Mouse (Mus musculus) cerebellum, adult 9-10 months (tissue): ENCODE results near the gene Arhgap29.

Source experiments
- DNase-seq: peaks from one replicate; pipeline ENCODE4 v3.0.0; 2022

Gene Arhgap29

DNA sequence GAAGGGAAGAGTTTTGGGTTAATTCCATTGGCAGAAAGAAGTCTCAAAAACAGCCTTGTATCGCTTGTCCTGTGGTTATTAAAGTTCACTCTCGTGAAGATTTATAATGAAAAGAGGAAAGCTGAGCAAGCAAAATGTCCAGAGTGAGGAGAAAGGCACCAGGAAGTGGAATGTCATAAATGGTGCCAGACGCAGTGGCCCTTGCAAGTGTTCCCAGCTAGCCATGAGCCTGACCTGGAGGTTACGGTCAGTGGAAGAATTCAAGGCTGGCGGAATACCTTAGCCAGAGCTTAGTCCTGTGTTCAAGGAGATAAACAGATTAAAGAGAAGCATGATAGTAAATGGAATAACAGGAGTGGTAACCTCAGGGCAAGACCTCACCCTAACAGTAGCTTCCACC is 66.8 kb downstream of the Arhgap29 start:
- DNase-seq: no peak

DNA sequence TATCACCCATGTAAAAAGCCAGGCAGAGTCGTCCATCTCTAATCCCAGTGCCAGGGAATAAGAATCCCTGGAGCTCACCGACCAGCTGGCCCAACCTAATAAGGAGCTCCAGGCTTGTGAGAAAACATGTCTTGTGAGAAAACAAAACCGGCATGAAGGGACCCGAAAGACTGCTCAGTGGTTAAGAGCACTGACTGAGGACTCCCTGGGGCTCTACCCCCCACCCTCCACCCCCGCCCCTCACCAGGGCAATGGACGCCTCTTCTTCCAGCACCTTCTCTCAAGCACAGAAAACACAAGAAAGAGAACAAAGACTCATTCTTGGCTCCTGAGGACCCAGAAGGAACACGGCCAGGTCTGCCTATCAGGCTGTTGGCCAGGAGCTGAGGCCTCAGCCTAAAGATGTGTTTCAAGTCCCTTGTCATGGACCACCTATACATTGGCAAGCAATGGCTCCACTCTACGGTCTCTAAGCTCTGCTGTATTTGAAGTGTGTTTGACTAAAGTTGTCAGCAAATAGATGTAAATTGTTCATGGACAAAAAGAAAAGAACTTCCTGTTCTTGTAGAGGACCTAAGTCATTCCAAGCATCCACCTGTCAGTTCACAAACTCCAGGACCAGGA is 68.8 kb downstream of the Arhgap29 start:
- DNase-seq: no peak

DNA sequence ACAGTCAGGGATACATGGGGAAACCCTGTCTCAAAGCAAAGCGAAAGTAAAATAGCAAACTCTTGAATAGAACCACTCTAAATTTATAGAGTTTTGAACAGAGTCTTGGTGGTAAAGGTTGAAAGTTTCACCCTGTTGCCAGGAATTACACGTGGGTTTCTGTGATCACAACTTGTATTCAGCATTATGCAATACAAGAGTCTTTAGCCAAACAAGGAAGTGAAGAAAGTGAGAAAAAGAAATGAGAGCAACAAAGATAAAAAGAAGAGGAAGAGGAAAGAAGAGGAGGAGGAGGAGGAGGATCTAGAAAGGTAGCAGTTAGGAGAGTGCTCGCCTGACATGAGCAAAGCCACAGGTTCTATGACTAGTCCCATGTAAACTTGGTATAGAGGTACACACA is 70.0 kb downstream of the Arhgap29 start:
- no peak for DNase-seq

DNA sequence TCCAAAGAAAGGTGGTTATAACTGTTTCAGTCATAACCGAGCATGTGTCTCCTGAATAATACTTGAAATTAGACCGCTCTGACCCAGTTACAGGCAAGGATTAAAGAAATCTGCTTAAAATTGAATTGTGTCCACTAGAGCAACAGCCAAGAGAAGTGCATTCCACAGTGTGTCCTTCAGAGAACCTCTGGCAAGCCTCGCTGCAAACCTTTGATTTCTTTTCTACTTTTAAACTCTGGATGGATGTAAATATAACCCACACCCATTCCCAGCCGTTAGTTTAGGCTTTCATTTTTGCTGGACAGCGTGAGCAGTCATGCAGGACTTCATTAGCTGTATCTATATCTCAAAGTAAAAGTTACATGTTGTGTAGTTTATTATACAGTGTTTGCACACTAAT is 74.3 kb downstream of the Arhgap29 start:
- no peak for DNase-seq

DNA sequence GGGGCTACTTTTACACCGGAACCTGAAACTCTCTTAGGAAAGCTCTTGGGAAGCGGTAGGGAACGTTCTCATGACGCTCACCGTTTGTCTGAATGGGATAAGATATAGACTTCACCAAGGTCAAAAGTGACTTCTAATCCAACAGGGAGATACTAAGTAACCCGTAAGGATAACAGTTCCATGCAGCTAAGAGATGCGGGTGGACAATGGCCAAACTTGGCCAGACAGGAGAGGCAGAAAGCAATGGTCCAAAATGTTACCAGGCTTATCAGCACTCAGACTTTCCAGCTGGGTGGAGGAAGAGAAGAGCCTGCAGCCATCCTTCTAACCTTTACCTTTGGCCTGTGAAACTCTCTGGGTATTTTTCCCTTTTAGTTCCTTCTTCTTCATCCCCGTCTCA is 75.4 kb downstream of the Arhgap29 start:
- DNase-seq: no peak

DNA sequence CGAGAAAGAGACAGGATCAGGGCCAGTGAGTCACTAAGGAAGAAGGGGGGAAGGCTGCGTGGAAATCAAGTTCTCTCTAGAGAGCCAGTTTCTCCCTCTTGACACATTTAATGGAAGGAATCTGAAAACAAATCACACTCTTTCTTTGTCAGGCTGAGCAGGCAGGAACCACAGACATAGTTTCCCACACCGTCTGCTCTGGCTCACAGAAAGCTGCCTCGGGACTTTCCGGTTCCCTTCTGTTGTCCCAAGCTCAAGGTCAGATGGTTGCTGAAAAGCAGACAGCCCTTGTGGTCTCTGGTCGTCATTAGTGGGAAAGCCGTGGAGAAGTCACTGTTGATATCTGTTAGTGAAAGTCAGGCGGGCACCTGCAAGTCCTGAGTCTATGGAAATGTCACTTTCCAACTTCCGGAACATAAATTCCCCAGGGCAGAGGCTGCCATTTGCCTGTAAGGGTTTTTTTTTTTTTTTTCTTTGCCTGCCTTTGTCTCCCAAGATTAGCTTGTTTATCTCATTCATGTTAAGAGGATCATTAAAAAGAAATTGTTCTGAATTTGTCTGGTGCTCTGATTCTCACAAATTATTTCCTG is 81.0 kb downstream of the Arhgap29 start:
- no peak for DNase-seq

DNA sequence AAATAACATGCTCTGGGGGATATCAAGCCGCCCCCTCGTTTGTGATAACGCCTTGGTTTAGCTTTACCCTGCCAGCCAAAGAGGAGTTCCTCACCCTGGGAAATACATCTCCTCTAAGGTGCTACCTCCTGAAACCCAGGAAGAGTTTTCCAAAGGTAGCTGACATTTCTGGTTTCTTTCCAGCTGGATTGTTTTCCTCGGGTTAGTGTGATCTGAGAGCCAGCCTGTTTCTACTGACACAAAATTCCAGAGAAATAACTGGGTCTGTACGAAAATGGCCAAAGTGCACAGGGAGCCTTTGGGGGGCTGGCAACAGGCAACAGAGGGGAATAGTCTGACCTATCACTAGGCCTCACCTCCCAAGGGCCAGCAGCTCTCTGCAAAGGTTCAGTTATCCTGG is 81.9 kb downstream of the Arhgap29 start:
- no peak for DNase-seq

DNA sequence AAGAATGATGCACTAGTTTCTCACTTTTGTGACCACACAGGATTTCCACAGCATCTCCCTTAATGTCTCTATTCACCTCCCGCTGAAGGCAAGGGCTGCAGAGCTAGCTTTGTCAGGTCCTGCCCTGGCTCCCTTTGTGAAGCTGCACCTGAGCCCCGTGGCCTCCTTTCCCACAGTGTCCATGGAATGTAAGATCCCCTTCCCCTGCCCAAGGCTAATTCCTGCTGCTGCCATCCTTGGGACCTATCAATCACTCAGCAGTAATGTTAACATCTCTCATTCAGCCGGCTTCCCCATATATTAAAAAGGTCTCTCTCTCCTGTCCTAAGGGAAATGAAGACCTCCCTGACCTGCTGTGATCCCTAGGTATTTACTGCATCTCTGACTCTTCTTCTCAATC is 82.8 kb downstream of the Arhgap29 start:
- DNase-seq: no peak

DNA sequence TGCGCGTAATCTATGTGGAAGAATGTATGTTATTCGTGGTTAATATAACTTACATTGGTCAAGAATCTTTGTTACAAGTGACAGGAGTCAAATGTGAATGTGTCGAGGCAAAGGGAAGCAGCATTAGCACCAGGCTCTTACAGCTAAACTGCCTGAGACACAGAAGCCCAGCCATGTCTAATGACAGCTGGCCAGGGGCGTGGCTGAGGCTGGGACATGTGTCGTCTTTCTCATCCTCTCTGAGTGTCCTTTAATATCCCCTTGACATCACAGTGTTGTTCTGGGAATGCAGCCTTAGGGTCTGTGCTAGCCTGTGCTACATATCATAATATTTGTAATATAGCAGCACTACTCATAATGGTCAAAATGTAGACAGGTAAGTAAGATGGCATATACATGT is 88.2 kb downstream of the Arhgap29 start:
- DNase-seq: no peak

DNA sequence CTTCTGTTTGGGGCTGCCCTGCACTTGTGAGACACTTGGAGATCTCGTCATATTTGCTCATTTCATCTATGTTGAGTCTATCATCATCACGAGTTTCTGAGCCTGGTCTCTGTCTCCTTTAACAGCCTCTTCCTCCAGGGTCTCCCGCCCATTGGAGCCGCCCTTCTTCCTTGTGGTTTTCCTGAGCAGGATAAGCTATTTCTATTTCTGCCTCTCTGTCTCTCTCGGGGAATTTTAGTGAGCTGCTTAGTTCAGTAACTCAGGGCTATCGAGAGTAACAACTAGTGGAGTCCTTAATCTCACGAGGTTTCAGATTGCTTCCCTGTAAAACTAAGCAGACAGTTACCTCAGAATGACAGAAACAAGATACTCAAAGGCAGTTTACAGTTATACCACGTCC is 90.8 kb downstream of the Arhgap29 start:
- no peak for DNase-seq

DNA sequence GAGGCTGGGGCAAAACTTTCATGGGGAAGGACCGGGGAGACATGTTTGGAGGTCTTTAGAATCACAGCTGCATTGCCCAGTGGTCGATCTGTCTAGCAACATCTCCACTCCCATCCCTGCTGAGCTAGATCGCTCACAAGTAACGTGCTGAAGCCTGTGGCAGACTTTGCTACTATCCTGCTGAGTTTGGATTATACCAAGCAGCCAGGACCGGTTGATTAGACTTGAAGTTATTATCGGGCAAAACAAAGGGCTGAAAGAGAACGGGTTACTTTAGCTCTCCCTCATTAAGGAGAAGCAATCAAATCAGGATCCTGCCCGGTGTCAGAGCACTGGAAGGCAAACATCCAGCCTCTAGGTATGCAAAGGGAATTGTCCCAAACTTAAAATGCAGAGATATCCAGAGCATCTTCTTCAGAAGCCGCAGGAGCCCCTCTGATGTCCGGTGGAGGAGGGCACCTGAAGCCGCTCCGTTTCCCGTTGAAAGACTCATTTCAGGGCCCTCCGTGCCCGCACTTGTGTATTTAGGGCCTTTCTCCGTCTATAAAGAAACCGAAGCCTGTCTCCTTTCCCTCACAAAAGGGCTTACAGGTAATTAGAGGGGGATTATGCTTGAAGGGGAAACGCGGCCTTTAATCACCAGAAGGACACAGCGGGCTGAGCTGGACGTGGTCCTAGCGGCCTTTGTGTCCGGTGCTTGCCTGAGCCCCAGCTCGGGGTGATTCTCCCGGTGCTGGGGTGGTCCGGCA is 91.6 kb downstream of the Arhgap29 start, which contains the start of gene Abca4:
TSS of gene Abca4 (plus strand) at position 645 of the 749 bp plus-strand sequence.
- no peak for DNase-seq

DNA sequence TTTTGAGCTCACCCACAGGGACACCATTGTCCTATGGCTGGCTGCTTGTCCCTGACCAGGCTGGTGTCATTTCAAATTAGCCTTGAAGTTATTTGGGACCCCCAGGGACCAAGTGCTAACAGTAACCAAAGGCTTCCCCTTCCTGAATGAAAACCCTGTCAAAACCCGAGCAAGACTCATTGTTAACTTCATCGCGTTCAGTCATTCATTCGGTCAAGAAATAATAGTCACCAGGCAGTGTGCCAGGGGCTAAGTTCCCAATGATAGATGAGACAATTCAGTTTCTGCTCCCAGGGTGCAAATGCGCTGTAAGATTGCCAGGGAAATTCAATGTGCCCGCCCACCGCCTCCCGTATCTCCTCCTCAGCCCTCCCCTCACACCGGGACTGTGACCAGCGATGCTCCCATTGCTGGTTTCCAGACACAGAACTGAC is 93.9 kb downstream of the Arhgap29 start:
- DNase-seq: no peak

DNA sequence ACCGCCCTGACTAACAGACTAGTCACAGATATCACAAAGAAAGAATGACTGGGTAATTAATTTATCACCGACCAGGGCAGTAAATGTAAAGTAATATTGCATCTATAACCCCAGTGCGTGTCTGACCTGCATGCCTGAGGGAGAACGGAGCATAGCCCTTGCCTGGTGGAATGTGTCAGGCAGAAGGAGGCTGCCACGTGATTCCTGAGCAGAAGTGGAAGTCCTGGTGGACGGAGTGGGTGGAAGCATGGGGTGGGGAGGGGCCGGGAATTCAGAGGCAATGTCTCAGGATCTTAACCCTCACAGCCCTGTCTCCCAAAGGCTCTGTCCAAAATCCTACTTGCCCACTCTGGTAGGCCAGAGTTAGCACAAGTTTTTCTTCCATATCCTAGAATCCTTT is 95.1 kb downstream of the Arhgap29 start:
- no peak for DNase-seq

DNA sequence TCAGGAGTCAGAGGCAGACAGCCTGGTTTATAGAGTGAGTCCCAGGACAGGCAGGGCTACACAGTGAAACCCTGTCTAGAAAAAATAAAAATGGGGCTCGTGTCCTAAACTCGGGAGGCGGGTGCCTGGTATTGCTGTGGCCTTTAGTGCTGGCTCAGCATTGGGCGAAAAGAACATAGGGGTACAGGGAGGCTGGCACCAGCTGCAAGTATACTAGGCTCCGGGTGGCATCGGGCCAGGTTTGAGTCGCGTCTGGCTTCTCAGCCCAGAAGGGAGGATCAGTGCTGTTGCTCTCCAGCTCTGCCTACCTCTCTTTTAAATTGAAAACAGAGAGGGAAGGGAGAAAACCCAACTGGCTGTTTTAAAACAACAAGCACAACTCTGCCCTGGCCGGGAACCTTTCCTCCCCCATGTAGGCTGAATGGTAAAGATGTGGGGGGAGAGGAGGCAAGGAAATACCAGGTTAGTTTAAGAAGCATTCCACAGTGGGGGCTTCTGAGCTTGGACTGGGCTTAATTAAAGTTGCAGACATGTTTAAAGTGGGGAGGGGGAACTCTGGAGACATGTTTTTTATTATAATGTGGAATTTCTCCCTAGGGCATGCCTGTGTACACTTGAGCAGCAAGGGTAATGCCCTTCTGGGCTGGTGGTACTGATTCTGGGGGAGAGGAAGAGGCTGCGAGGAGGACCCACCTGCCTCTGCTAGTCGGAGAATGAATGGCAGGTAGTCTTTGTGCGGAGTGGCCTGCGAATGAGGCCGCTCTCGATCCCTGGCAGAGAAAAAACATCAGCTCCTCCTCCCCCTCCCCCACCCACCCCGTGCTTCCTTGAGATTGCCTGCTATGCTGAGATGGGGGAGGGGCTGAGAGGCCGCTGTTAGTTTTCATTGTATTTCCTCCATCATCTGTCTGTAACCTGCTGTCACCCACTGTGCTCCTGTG is 95.8 kb downstream of the Arhgap29 start:
- no peak for DNase-seq

DNA sequence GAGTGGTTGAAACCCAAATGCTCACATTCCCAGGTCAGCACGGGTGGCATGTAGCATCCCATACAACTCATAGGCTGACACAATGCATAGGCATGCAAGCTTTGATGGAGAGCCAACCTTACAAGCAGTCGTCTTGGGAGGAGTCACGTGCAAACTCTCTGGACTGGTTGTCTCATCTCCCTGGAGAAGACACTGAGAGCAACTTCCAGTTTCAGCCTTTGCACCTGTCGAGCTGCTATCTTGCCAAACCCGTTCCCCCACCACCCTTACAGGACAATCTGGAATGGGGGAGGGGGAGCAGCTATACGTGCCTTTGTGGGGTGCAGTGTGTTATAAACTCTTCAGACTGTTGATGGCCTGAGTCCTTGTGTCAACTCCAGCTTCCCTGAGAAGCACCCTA is 96.8 kb downstream of the Arhgap29 start:
- no peak for DNase-seq

DNA sequence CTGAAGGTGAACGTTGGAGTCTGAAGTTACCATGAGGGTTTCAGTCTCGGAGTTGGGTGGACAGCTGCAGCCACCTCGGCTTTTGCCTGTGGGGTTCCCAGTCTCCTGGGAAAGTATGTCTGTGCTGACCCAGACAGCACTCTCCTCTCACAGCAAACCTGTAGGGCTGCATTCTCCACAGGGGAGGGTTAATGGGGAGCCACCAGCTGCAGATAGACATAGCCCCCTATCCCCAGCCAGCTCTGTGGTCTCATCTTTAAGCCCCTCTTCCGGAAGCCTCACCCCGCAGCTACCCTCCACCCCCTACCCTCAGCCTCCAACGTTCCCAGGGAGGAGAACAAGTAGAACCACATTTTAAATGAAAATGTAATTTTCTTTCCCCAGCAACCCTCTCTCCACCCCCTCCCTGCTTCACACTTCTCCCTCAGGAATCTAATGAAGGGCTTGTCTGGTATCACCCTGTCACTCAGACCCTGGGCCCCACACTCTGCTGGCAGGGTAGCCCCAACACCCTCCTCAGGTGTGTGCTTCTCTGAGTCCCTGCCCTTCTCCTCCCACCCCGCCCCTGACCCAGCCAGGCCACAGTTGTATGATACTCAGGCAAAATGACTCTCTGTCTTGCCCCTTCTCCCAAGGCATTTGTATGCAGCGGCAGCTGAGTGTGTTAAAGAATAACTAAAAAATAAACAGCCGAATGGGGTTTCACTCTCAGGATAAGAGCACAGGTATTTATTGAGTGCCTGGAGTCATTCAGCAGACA is 106.3 kb downstream of the Arhgap29 start:
- no peak for DNase-seq

DNA sequence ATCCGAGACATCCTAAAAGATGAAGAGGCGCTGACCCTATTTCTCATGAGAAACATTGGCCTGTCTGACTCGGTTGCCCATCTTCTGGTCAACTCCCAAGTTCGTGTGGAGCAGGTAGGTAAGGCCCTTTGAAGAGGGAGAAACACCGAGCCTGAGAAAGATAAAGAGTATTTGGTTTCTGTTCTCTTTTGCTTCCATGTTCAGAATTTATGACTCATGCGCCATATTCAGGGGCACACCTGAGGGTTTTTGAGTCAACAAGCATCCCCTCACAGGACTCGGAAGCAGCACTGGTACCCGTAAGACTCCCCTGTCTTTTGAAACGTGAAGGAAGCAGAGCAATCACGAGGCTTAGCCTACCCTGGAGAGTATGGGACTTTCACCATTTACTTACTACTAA is 110.2 kb downstream of the Arhgap29 start:
- no peak for DNase-seq

DNA sequence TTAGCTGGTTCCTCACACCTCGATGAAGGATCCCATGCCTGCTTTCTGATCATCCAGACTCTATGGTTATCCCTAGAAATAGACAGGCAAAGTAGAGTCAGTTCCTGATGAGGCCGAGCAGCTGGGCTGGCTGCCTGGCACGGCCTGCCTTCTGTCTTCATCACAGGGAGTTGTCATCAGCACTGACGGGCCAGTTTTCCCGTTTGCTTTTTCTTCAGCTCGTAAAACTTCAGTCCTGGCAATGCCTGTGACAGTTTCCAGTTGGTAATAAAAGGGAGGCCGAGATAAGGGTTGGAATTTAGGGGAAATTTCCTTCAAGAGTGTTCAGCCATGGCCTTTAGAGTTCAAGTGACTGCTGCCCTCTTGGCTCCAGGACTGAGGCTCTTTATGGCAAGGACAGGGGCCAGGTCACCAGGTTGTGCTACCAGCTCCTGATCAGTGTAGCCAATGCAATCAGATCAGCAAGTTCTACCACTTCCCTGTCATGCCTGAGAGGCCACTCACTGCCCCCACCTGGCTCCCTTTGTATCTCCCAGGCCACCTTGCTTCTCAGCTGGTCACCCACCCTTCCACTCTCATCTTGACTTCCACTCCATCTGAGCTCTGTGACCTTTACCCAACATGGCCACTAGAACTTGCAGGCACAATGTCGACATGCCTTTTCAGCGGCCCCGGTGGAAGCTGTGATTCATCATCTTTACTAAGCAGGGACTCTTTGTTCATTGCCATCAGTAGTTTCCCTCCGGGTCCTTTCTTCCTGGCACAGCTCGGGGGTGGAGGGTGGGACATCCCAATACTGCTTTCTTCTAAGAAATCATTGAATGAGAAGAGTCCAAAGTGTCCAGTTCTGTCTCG is 112.4 kb downstream of the Arhgap29 start:
- no peak for DNase-seq
